Mouse (Mus musculus): Measurements from ENCODE around the gene Sytl2. TPM values are rescaled to one million over a fixed set of nuclear protein-coding genes. Genes with fewer than 3 reads are reported as not detected.

Gene Sytl2
- total and polyA plus RNA-seq, 3 experiments = 0.49 TPM; not detected in 2

- Histone ChIP-seq H3K36me3 (replicated peaks) (no peaks in the 10 kb centered on the region), H3K4me1 (ENCODE audit: insufficient read depth, low read depth, low read length) (no peaks in the 10 kb centered on the region), H3K27me3 (ENCODE audit: insufficient read depth, low read length) (no peaks in the 10 kb centered on the region), H3K9me3 (replicated peaks) (no peaks in the 10 kb centered on the region), H3K4me3 (ENCODE audit: low read depth, low read length) (no peak overlapping the region)
- TF ChIP-seq GATA1 (IDR thresholded peaks at IDR 0.05; ENCODE audit: borderline replicate concordance, low read length) (no peak), GATA2 (IDR thresholded peaks at IDR 0.05; ENCODE audit: borderline replicate concordance, low read depth, low read length) (no peak), POLR2AphosphoS5 (IDR thresholded peaks at IDR 0.05; ENCODE audit: insufficient replicate concordance, low read depth, low read length) (no peak), CTCF (IDR thresholded peaks at IDR 0.05; ENCODE audit: low read depth, low read length) (no peak), TAL1 (conservative IDR thresholded peaks at IDR 0.05; ENCODE audit: low read depth, low read length) (no peak)
- no peak for DNase-seq (ENCODE audit: low spot score)
- no peak for ATAC-seq (ENCODE audit: extremely low read depth, insufficient number of reproducible peaks, low FRiP score, poor library complexity, severe bottlenecking)
Measured at GRCm38 (mm10) chr7:90395928-90396327, 93.9 kb downstream of the Sytl2 start.

GRCm38 (mm10) chr7:90409934-90410333 lies 107.9 kb downstream of the Sytl2 start:
- Histone ChIP-seq H3K4me3 (ENCODE audit: low read depth, low read length) (no peak overlapping the region), H3K27me3 (ENCODE audit: insufficient read depth, low read length) (peaks cover 2% of the 10 kb centered on the region; the same call in 1 of the 2 replicates), H3K36me3 (replicated peaks) (no peaks in the 10 kb centered on the region), H3K4me1 (ENCODE audit: insufficient read depth, low read depth, low read length) (no peaks in the 10 kb centered on the region), H3K9me3 (replicated peaks) (0 out of 2 replicates have a peak, but pooled peaks cover 2% of the 10 kb centered on the region)
- peak; percentile 23 for DNase-seq (ENCODE audit: low spot score)
- peak; percentile 28; the same call in 1 of the 2 replicates for ATAC-seq (ENCODE audit: extremely low read depth, insufficient number of reproducible peaks, low FRiP score, poor library complexity, severe bottlenecking)
- TF ChIP-seq CTCF (IDR thresholded peaks at IDR 0.05; ENCODE audit: low read depth, low read length) (peak; percentile 37; the same call in 1 of the 2 replicates), GATA1 (IDR thresholded peaks at IDR 0.05; ENCODE audit: borderline replicate concordance, low read length) (no peak)

GRCm38 (mm10) chr7:90426020-90427001 lies 124.3 kb downstream of the Sytl2 start, which contains the start of gene Ccdc89:
TSS of gene Ccdc89 (plus strand) at chr7:90426577.
- H3K36me3 ChIP-seq (replicated peaks) = no peaks in the 10 kb centered on the region
- TF ChIP-seq GATA2 (IDR thresholded peaks at IDR 0.05; ENCODE audit: borderline replicate concordance, low read depth, low read length) = no peak
- peaks cover 26% of the 10 kb centered on the region for H3K27me3 ChIP-seq (ENCODE audit: insufficient read depth, low read length)
- no peaks in the 10 kb centered on the region for H3K4me1 ChIP-seq (ENCODE audit: insufficient read depth, low read depth, low read length)
- ATAC-seq (ENCODE audit: extremely low read depth, insufficient number of reproducible peaks, low FRiP score, poor library complexity, severe bottlenecking) (no peak), DNase-seq (ENCODE audit: low spot score) (no peak)
- H3K4me3 ChIP-seq (ENCODE audit: low read depth, low read length) = no peak within 1 kb of the TSS
- no peaks in the 10 kb centered on the region for H3K9me3 ChIP-seq (replicated peaks)

GRCm38 (mm10) chr7:90427006-90427405 lies 125.0 kb downstream of the Sytl2 start:
- DNase-seq (ENCODE audit: low spot score) (no peak), ATAC-seq (ENCODE audit: extremely low read depth, insufficient number of reproducible peaks, low FRiP score, poor library complexity, severe bottlenecking) (no peak)
- TF ChIP-seq POLR2AphosphoS5 (IDR thresholded peaks at IDR 0.05; ENCODE audit: insufficient replicate concordance, low read depth, low read length) (no peak), CTCF (IDR thresholded peaks at IDR 0.05; ENCODE audit: low read depth, low read length) (no peak), GATA1 (IDR thresholded peaks at IDR 0.05; ENCODE audit: borderline replicate concordance, low read length) (no peak), GATA2 (IDR thresholded peaks at IDR 0.05; ENCODE audit: borderline replicate concordance, low read depth, low read length) (no peak), TAL1 (conservative IDR thresholded peaks at IDR 0.05; ENCODE audit: low read depth, low read length) (no peak)
- Histone ChIP-seq H3K4me3 (ENCODE audit: low read depth, low read length) (no peak overlapping the region), H3K9me3 (replicated peaks) (no peaks in the 10 kb centered on the region), H3K27me3 (ENCODE audit: insufficient read depth, low read length) (peaks cover 26% of the 10 kb centered on the region), H3K36me3 (replicated peaks) (no peaks in the 10 kb centered on the region), H3K4me1 (ENCODE audit: insufficient read depth, low read depth, low read length) (no peaks in the 10 kb centered on the region)

- Histone ChIP-seq H3K4me3 (ENCODE audit: low read depth, low read length) (no peak overlapping the region), H3K27me3 (ENCODE audit: insufficient read depth, low read length) (peaks cover 21% of the 10 kb centered on the region), H3K36me3 (replicated peaks) (no peaks in the 10 kb centered on the region), H3K4me1 (ENCODE audit: insufficient read depth, low read depth, low read length) (no peaks in the 10 kb centered on the region), H3K9me3 (replicated peaks) (no peaks in the 10 kb centered on the region)
- DNase-seq (ENCODE audit: low spot score) (no peak), ATAC-seq (ENCODE audit: extremely low read depth, insufficient number of reproducible peaks, low FRiP score, poor library complexity, severe bottlenecking) (no peak)
- no peak for TF ChIP-seq GATA2 (IDR thresholded peaks at IDR 0.05; ENCODE audit: borderline replicate concordance, low read depth, low read length)
- TF ChIP-seq TAL1 (conservative IDR thresholded peaks at IDR 0.05; ENCODE audit: low read depth, low read length) = no peak
- no peak for TF ChIP-seq POLR2AphosphoS5 (IDR thresholded peaks at IDR 0.05; ENCODE audit: insufficient replicate concordance, low read depth, low read length)
- no peak for TF ChIP-seq GATA1 (IDR thresholded peaks at IDR 0.05; ENCODE audit: borderline replicate concordance, low read length)
- no peak for TF ChIP-seq CTCF (IDR thresholded peaks at IDR 0.05; ENCODE audit: low read depth, low read length)
Measured at GRCm38 (mm10) chr7:90432221-90432620, 130.2 kb downstream of the Sytl2 start.

- Histone ChIP-seq H3K27me3 (ENCODE audit: insufficient read depth, low read length) (peaks cover 8% of the 10 kb centered on the region; the same call in 1 of the 2 replicates), H3K4me3 (ENCODE audit: low read depth, low read length) (no peak overlapping the region), H3K36me3 (replicated peaks) (peaks cover 12% of the 10 kb centered on the region), H3K4me1 (ENCODE audit: insufficient read depth, low read depth, low read length) (peaks cover 4% of the 10 kb centered on the region; the same call in 1 of the 2 replicates), H3K9me3 (replicated peaks) (no peaks in the 10 kb centered on the region)
- ATAC-seq (ENCODE audit: extremely low read depth, insufficient number of reproducible peaks, low FRiP score, poor library complexity, severe bottlenecking) = no peak
- no peak for TF ChIP-seq CTCF (IDR thresholded peaks at IDR 0.05; ENCODE audit: low read depth, low read length)
- no peak for TF ChIP-seq GATA1 (IDR thresholded peaks at IDR 0.05; ENCODE audit: borderline replicate concordance, low read length)
- no peak for DNase-seq (ENCODE audit: low spot score)
Measured at GRCm38 (mm10) chr7:90440044-90440443, 138.0 kb downstream of the Sytl2 start.
